Mouse (Mus musculus) retina, embryonic 14.5 days (tissue): ENCODE measurements around the gene Nxph1.

Experiments used
- DNase-seq: peaks from one replicate; pipeline ENCODE4 v3.0.0-alpha.2; 2015; ENCODE audit warnings: low spot score

Gene Nxph1

GRCm38 (mm10) chr6:9124321-9124914 lies 176.2 kb downstream of the Nxph1 start:
- no peak for DNase-seq

GRCm38 (mm10) chr6:9133589-9134279 lies 185.5 kb downstream of the Nxph1 start:
- DNase-seq = no peak

- DNase-seq = peak; percentile 5
Measured at GRCm38 (mm10) chr6:9147966-9148365, 199.7 kb downstream of the Nxph1 start.

GRCm38 (mm10) chr6:9149791-9150190 lies 201.6 kb downstream of the Nxph1 start:
- peak; percentile 25 for DNase-seq

GRCm38 (mm10) chr6:9159191-9159590 lies 211.0 kb downstream of the Nxph1 start:
- no peak for DNase-seq

- DNase-seq = peak; percentile 61
Measured at GRCm38 (mm10) chr6:9182477-9182876, 234.2 kb downstream of the Nxph1 start.

- no peak for DNase-seq
Measured at GRCm38 (mm10) chr6:9210730-9211129, 262.5 kb downstream of the Nxph1 start.

GRCm38 (mm10) chr6:9220724-9221453 lies 272.7 kb downstream of the Nxph1 start:
- DNase-seq = no peak

- DNase-seq = peak; percentile 57
Measured at GRCm38 (mm10) chr6:9234802-9235201, 286.6 kb downstream of the Nxph1 start.

- DNase-seq = no peak
Measured at GRCm38 (mm10) chr6:9267998-9268397, 319.8 kb downstream of the Nxph1 start.
